Mouse (Mus musculus): ENCODE measurements around the gene Il27. TPM values are rescaled to one million over a fixed set of nuclear protein-coding genes. Genes with fewer than 3 reads are reported as not detected.
A peak's percentile ranks its signal among the peaks of the same experiment; 100 is the strongest.

The Il27 gene
- total RNA-seq, 2 experiments from 2014 or later = not detected

DNA sequence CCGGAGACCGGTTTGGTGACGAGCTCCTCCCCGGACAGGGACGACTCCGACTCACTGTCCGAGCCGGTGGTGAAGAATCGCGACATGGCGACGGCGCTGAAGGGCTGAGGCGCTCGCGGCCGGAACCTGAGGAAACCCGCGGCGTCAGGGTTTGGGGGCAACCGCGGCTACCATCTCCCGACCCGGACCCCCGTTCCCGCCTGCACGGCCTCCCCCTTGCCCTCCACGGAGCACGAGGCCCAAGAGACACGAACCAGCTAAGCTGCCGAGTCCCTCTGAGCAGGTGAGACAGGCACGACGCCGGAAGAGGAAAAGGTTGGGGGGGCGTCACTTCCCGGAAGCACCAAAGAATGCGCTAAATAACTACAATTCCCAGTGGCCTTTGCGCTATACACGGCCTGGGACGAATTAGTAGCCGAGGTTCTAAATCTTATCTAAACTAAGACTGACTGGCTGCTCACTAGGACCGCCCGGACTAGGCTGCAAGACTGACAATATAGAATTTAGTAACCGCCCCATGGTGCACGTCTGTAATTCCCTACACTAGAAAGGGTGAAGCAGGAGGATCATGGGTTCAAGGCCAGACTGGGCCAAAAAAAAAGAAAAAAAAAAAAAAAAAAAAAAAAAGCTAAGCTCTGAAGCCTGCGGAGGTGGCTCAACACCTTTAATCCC is 28.5 kb downstream of the Il27 start, which contains the start of gene Eif3c:
Gene Eif3c, minus strand, starts transcription at position 318 of the 672 bp plus-strand sequence.
- intact Hi-C loops (cut with DNase I) = no loop called here
- DNase-seq (ENCODE audit: extremely low spot score in 1 of 2, low spot score in 2 of 2) = peak; percentile 87

DNA sequence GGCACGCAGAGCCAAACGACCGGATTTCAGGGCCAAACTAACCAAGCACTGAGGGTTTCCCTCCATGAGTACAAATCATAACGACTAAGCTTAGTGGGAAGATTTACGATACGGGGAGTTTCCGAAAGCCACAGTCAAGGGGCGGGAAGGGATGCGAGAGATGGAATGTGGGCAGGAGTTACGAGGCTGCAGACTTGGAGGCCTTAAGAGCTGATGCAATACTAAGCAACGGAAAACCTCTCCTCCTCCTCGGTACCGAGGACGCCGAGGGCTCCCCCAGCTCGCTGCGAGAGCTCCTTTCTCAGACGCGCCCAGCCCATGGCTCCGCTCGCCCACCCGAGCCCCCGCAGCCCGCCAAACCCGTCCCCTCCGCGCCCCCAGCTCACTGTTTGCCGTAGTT is 29.0 kb downstream of the Il27 start:
- no peak for DNase-seq (ENCODE audit: extremely low spot score in 1 of 2, low spot score in 2 of 2)
- intact Hi-C loops (cut with DNase I) = no loop called here

DNA sequence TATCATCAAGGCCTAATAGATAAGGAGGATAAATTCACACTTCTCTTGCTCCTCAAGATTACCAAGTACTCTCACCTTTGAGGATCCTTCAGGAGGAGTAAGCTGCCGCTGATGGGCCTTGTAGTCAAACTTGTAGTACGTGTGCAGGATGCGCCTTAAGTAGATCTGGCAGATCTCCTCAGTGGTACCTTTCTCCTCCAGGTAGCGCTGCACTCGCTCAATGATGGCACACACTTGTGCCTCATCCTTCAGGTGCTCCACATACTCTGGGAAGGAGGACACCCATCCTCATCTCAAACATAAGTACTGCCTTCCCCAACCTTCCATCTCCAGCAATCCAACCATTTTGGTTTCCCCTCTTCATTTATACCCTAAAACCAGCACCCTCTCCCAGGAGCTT is 38.1 kb downstream of the Il27 start:
- intact Hi-C loops (cut with DNase I) = no loop called here
- no peak for DNase-seq (ENCODE audit: extremely low spot score in 1 of 2, low spot score in 2 of 2)

DNA sequence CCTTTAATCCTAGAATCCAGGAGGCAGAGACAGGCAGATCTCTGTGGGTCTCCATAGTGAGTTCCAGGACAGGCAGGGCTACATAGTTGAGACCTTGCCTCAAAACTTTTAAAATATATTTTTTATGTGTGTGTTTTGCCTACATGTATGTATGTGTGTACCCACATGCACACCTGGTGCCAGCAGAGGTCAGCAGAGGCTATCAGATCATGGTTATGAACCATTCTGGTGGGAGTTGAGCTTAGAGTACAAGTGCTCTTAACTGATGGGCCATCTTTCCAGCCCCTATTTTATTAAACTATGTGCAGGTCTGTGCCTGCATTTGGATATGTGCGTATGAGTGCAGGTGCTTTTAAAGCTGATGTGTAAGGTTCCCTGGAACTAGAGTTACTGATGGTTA is 39.9 kb downstream of the Il27 start:
- intact Hi-C loops (cut with DNase I) = loop anchor here (5.0 kb wide), 1 partner anchor 57 kb away; no protein-coding TSS in a partner anchor

DNA sequence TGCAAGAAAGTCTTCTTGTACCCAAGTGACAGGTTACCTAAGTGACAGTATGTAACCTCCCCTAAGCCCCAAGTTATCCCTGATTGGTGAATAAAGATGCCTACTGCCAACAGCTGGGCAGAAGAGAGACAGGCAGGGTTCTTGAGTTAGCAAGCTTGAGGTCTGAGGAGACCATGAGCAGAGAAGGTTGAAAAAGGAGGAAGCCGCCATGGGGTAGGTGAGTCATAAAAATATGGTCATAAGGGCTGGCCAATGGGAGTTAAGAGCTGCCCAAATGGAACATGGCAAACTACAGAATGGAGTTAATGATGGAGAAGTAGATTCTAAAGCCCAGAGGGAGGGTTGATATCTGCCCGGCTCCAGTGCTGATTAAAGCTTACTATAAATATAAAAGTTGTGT is 49.1 kb downstream of the Il27 start:
- DNase-seq (ENCODE audit: extremely low spot score in 1 of 2, low spot score in 2 of 2) = no peak
- intact Hi-C loops (cut with DNase I) = no loop called here

More for the DNA sequence above, 39.9 kb downstream of the Il27 start:
- DNase-seq (ENCODE audit: extremely low spot score in 1 of 2, low spot score in 2 of 2) = no peak

DNA sequence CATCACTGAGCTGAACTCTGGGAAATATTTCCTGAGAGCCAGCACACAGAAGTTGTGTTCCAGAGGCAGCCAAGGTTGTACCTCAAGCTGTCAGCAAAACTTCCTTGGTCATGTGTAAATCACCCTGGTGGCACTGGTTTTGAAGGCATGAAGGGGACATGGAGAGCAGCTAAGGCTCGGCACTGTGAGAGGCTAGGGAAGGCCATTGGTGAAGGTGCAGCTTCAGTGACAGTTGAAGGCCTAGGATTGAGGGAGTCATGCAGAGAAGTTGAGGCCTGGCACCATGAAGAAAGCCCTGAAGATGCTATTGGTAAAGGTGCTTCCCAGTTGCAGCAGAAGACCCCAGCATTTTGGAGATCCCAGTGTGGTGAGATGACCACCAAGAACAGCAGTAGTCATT is 53.1 kb downstream of the Il27 start:
- intact Hi-C loops (cut with DNase I) = no loop called here
- no peak for DNase-seq (ENCODE audit: extremely low spot score in 1 of 2, low spot score in 2 of 2)

Small RNA genes within 50 kb of the gene (microRNA-seq; reads per million reads assigned to microRNA genes)
- 23.6 reads per million, percentile 42 among the genes with 10 or more reads in this experiment for gene Mir7059

Other genes starting within 250 kb of the Il27 start
- gene Lat, start 225.4 kb downstream of the Il27 start, total RNA-seq (2021) = 1 to 10 TPM in 1 of 2 experiments, under 1 TPM in 1; 0.64 to 1.6 TPM
- gene Spns1, start 217.5 kb downstream of the Il27 start, total RNA-seq (2021) = 10 to 100 TPM; 85.2 to 89.0 TPM
- gene Nfatc2ip, start 198.2 kb downstream of the Il27 start, total RNA-seq (2021) = 1 to 10 TPM; 8.0 to 8.2 TPM
- not detected for gene Cd19, start 180.1 kb downstream of the Il27 start, total RNA-seq (2021)
- 1 to 10 TPM; 8.7 to 8.8 TPM for gene Rabep2, start 166.2 kb downstream of the Il27 start, total RNA-seq (2021)
- gene Atp2a1, start 131.8 kb downstream of the Il27 start, total RNA-seq (2021) = under 1 TPM in 1 of 2 experiments, not detected in 1; 0.20 TPM
- 10 to 100 TPM; 68.3 to 68.6 TPM for gene Sh2b1, start 119.5 kb downstream of the Il27 start, total RNA-seq (2021)
- 100 to 1,000 TPM in 1 of 2 experiments, 10 to 100 TPM in 1; 81.6 to 103 TPM for gene Tufm, start 107.6 kb downstream of the Il27 start, total RNA-seq (2021)
- 100 to 1,000 TPM; 123 to 125 TPM for gene Atxn2l, start 91.5 kb downstream of the Il27 start, total RNA-seq (2021)
- gene Eif3c, start 28.5 kb downstream of the Il27 start, total RNA-seq (2021) = 100 to 1,000 TPM; 194 to 195 TPM
- gene Apobr, start 10.0 kb downstream of the Il27 start, total RNA-seq (2021) = 1 to 10 TPM in 1 of 2 experiments, under 1 TPM in 1; 0.97 to 1.1 TPM
- gene Cln3, start 9.1 kb downstream of the Il27 start, total RNA-seq (2021) = 10 to 100 TPM; 21.2 to 22.1 TPM
- gene Nupr1, start 35.9 kb upstream of the Il27 start, total RNA-seq (2021) = 1 to 10 TPM; 8.7 to 8.9 TPM
- 10 to 100 TPM; 32.8 to 42.3 TPM for gene Sgf29, start 54.4 kb upstream of the Il27 start, total RNA-seq (2021)
- gene Sult1a1, start 81.5 kb upstream of the Il27 start, total RNA-seq (2021) = 1 to 10 TPM; 2.7 to 8.2 TPM
- 100 to 1,000 TPM; 118 to 124 TPM for gene Bola2, start 100.5 kb upstream of the Il27 start, total RNA-seq (2021)
- gene Slx1b, start 100.8 kb upstream of the Il27 start, total RNA-seq (2021) = 10 to 100 TPM; 21.6 to 22.5 TPM
- 100 to 1,000 TPM; 178 to 199 TPM for gene Coro1a, start 112.8 kb upstream of the Il27 start, total RNA-seq (2021)
- gene Mapk3, start 164.7 kb upstream of the Il27 start, total RNA-seq (2021) = 100 to 1,000 TPM; 260 to 263 TPM
- gene Gdpd3, start 171.4 kb upstream of the Il27 start, total RNA-seq (2021) = 1 to 10 TPM; 2.6 to 3.5 TPM
- gene Ypel3, start 182.0 kb upstream of the Il27 start, total RNA-seq (2021) = 100 to 1,000 TPM; 167 to 169 TPM
- under 1 TPM; 0.21 to 0.41 TPM for gene Tbx6, start 186.5 kb upstream of the Il27 start, total RNA-seq (2021)
- gene Ppp4c, start 197.6 kb upstream of the Il27 start, total RNA-seq (2021) = 10 to 100 TPM; 54.4 to 56.2 TPM
- gene Fam57b, start 202.7 kb upstream of the Il27 start, total RNA-seq (2021) = 100 to 1,000 TPM; 135 to 141 TPM
- not detected for gene 4930451I11Rik, start 236.7 kb upstream of the Il27 start, total RNA-seq (2021)